Mouse (Mus musculus): ENCODE measurements at regions not wholly inside any gene's neighbourhood (a gene's known extent, or its start where the extent isn't known, plus 50 kb on each side); places are given as distances from the start of the nearest gene placed in this dataset.
"Not testable (repeated sequence)": the region's sequence is repeated elsewhere in the genome, so short reads cannot be mapped to it uniquely, and the experiment has no call there.

DNA sequence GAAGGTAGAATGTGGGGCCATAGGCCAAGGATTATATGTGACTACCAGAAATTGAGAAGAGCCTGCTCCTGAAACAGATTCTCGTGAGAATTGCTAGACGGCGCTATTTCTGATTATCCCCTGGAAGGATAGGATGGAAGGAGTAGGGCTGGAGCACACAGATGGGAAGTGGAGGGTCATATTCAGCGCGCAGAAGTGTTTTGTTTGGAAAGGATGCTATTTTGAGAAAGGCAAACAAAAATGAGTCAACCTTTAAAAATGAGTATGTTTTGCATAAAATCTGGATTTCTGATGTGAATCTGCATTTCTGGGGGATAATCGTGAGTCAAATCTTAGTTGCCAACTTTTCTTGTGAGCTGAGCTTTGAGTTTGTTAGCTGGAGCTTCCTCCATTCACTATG is 58.1 kb upstream of the Fshb start:
- DNase-seq, result no peak

DNA sequence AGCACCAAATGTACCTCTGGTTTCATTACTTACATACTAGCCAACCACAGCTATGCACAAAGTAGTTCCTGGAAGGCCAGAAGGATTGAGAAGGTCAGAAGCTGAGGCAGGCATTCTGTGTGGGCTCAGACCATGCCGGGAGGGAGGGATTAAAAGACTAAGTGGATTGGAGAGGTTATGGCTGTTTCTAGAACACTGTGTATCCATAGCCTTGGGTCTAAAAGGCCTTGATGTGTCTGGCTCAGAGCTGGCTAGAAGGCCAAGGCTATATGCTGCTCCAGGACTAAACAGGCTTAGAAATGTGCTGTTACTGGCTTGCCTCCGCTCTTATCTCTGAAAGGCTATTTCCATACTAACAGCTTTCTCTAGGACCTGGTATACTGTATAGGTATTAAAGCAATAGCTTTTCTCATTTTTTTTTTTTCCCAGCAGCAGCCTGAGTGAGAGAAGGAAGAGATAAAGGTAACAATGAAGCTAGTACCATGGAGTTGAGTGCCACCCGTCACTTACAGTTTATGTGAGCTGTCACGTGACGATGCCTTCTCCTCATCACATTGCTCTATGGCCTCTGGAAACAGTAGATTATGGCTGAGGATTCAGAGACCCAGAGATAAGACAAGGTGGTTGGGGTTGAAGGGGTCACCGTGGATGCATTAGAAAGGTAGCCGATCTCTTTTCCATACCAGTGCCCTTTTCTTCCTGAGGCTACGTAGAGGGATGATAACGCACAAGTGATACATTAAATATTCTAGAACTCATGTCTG is 59.4 kb upstream of the Fshb start:
- DNase-seq, result no peak

DNA sequence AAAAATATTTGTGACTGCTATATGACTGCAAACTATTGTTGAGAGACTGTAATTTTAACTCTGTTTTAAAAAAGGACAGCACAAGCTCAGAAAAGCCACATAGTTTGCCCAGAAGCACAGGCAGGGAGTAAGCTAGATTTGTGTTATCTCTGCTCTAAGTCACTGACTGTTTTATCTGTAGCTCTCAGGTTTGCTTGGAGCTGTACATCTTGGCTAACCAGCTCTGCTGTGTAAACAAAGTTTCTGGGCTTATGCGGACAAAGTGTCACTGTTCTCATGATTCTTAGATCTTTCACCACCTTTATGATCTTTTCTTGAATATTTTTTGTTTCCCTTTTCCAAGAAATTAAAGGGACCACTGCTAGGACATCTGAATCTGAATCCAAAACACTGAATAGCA is 60.2 kb upstream of the Fshb start:
- no peak for DNase-seq

DNA sequence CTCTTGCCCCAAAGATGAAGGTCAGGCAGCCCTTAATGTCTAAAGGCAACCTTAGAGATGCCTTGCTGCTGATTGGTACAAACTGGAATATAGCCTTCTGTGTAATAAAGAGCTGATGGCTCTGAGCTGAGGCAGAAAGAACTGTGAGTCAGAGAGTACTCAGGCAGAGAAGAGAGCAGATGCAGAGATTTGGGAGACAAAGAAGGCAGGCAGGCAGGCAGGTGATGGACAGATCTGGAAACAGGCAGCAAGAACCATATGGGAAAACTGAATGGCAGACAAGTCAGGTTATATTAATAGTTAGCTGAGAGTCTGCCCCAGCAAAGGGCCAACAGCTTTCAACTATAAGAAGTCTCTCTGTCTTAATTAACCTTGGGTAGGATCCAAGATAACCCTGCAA is 73.7 kb upstream of the Fshb start:
- DNase-seq, result no peak

DNA sequence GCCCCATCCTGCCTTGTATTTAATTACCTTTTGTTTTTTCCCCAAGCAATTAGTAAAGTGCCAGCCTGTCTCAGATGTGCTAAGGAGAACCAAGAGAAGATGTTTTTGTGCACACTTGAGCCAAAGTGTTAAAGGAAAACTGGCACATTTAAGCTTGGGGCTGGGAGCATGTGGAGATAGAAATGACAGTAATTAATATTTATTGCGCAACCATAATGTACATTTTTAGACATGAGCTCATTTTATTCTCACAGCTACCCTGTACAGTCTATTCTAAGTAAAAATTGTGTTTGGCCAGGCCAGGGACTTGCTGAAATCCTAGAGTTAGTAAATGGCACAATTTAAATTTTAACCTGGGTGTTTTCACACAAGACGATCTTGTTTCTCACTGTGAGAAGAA is 89.9 kb upstream of the Fshb start:
- DNase-seq, result no peak

DNA sequence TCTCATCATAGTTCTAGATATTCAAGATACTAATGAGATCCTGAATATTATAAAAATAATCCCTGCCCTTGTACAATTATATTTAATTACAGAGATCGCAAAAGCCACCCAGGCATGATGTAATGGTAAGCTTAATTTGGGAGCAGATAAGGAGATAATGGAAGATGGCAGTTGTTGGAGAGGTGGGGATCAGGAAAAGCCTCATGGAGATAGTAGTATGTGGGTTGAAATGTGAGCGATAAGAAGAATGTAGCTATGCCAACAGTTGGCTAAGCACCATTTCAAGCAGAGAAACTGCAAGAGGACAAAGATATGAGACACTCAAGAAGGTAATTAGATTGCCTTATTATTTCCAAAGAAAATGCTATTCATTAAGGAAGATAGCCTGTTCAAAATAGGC is 90.4 kb upstream of the Fshb start:
- DNase-seq, result no peak

DNA sequence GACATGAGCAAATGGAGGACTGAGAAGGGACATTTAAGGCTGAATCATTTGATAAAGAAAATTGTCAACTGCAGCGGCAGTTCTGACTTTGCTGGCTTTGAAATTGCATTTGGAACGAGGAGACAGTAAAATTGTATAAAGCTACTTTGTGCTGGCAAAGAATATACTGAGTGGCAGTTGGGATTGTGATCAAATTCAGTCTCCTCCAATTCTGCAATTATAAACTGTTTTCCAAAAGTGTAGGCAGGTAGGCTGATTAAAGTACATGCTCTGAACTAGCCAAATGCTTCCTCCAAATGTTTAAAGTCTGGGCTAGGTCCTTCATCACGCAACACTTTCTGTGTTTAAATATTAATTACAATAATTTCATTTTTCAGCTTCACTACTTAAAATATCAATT is 90.9 kb upstream of the Fshb start:
- no peak for DNase-seq

DNA sequence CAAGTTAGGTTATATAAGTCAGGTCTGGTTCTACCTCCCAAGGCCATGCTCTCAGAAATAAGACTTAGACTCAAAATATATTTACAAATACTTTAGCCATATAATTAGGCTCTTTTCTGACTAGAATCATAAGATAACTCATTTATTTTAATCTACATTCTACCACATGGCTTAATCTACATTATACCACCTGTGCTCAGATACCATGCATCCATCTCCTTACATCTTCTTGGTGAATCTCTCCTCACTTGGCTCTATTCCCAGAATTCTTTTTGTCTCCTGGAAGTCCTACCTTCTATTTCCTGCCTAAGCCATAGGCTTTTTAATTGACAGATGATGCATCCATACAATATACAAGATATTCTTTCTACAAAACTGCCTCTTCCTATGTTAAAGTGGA is 92.4 kb upstream of the Fshb start:
- no peak for DNase-seq

DNA sequence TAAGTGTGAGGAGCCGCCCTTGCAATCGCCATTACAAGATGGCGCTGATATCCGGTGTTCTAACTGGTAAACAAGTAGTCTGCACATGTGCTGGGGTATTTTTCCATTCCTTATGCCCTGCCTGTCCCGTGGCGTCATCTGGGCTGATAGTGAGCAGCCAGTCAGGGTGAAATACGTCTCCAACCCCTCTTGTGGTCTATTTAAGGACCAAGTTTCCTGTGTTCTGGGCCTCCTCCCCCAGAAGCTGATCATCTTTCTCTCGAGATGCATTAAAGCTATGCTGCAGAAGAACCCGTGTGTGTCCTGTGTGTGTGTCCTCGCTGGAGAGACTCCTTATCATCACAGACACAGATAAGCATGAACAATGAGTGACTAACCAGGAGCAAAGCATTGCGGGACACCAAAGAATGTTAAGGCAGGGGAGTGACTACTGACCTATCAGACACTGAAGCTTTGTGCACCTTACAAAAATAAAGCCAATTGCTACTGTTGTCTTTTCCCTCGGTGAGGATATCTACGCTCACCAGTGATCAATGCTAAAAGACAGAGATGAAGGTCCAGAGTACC is 99.5 kb upstream of the Fshb start:
- not testable (repeated sequence) for DNase-seq

DNA sequence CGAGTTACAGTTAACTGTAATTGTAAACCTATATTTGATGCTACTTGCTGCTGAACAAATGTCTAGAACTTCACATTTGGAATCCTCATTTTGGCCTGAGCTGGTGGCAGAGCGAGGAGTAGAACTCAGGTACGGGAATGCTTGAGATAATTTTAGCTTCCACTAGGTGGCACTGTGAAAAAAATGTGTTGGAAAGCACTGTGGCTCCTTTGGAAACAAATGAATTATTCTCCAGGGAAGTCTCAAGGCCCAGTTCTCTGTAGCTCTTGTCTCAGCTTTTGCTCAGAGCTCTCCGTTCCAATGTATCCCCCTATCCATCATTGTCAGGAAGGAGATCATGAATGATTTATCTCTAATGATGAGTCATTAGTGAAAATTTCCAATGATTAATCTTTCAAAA is 114.7 kb upstream of the Kcna4 start:
- DNase-seq, result no peak

DNA sequence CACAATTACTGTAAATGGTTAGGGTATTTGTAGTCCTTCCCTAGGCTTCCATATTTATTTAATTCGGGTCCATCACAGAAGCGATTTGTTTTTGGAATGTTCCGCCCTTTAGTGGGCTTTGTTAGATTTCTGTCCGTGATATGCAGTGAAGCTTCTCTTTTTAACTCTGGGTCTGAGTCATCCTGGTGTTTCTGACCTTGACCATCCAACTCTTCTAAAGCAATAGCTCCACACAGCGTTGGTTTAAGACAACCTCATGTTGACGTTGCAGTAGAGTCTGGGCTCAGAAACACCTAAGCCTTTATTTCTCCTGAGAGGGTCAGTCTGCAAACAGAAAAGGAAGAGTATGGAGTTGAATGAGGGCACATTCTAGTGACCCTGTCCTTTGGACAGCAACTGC is 107.4 kb upstream of the Kcna4 start:
- DNase-seq, result no peak

DNA sequence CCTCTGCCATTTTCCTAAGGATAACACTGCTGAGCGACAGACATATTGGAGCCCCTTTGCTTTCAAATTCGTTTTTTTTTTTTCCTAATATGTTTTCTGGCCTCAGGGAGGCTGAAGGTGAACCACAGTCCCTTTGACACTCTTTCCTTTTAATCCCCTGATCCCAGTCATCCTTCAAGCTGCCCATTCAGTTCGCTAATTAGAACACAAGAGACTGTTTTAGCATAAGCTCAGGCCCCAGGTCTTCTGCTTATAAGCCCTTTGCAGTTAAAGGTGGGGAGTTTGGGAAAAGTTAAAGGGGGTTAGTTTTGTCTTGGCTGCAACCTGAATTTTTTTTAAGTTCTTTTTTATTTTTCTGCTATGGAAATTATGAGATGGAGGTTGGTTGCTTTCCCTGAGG is 105.6 kb upstream of the Kcna4 start:
- DNase-seq, result no peak

DNA sequence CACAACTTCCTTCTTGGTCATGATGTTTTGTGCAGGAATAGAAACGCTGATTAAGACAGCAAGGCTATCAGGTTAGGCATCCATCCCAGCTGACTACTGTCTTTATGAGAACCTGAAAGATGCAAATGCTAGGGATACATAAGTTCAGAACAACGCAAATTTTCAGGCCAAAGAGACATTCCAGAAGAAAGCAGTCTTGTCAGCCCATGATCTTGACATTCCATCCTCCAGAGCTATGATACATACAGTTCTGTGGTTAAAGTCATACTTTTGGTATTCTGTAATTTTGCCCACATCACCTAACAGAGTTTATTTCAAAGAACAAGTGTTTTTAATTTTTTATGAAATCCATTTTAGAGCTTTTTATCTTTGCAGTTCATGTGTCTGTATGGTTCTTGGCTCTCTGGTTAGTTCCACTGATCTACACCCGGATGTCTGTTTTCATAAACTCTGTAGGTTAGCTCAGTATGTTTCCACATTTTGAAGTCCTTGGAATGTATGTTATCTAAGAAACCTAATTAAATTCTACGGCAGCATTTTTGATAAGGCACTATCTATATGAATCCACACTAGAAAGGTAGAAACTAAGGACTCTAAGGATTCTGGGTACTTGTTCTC is 88.5 kb upstream of the Kcna4 start:
- DNase-seq, result no peak

DNA sequence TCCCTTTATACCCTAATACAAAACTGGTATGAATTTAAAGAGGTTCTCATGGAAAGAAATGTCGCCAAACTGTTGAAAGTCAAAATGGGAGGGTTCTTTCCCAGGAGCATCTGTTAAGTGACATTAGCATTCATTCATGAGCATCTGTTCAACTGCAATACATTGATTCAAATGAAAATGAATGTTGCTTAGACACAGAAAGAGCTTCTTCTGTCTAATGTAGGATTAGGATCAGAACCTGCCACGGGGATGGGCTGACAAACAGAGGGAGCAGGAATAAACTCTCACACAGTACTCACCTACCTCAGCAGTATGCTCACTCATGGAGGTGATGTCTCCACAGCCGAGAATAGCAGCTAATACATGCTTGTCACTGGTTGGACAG is 88.0 kb upstream of the Kcna4 start:
- DNase-seq, result peak; percentile 3

DNA sequence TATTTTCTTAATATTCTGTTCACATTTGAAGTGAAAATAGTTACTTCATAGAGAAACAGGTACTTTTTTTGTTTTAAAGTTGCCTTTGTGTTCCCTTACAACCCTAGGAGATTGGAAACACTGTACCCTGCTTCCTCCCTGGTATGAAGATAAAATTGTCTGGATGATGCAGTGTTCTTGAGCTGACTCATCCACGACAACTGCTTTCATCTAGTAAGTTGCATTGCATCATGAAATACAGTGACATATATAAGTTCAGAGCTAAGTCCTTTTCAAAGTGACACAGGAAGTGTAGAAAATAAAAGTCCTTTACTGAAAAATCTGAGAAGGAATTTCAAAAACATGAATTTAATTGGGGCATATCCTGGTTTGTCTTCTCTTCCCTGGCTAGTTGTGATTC is 68.9 kb upstream of the Kcna4 start:
- no peak for DNase-seq

DNA sequence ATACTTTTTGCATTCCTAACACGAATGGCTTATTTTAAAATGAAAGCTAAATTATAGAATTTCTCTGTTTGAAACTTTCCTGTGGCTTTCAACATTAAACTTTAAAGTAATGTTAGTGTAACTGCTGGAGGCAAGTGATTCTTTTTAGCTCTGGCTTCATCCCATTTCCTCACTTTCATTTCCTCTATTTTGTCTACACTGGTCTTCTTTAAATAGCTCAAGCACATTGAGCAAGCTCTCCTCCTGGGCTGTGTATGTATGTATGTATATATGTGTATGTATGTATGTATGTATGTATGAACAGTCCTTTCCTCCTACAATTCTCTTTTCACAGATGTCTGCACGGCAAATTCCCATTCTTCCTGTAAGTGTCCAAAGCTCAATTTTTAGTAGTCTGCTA is 65.8 kb upstream of the Kcna4 start:
- no peak for DNase-seq

DNA sequence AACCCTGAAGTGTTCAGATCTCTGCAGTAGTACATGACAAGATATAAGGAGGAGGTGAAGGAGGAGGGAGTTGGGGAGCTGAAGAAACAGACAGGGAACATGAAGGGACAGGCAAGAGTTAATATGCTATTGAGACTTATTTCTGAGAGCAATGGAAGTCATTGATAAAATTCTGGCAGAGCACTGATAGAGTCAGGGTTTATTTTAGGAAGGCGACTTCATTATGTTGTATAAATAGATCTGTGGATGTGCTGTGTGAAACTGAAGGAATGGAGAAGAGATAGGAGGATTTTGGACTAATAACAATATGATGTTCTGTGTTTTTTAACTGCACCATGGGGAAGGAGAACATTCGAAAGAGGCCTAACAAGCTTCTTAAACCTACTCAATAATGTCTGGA is 63.0 kb upstream of the Kcna4 start:
- DNase-seq, result no peak

DNA sequence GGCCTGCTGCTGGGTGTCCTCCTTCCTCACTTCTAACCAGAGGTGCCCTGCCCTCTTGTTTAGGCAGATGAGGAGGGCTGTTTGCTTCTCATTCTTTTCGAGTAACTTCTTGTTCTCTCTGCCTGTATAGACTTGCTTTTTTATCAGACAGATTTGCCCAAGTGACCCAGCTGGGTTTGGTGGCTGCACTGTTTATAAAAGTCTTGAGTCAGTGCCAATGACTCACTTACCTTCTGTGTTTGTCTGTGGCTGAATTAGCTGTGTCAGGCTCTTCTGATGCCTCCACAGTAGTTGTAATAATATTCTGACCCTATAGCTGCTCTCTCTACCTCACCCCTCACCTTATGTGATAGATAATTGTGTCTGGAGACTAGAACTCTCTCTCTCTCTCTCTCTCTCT is 62.2 kb upstream of the Kcna4 start:
- no peak for DNase-seq

DNA sequence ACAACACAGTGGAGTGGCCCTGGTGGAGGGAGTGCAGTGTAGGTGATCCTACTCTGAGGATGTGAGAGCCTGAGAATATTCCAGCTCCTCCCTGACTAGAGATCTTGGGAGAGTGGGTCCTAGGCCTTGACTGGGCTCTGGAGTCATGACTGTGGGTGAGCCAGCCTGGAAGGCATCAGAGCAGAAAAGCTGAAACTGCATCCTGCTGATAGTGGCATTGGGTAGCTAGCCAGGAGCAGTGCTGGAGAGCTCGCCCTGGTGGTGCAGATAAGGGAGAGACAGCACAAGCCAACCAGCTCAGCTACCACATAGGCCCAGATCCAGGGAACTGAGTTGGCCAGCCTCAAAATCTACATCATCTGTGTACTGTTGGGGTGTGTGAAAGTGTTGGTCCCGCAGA is 58.8 kb upstream of the Kcna4 start:
- no peak for DNase-seq

DNA sequence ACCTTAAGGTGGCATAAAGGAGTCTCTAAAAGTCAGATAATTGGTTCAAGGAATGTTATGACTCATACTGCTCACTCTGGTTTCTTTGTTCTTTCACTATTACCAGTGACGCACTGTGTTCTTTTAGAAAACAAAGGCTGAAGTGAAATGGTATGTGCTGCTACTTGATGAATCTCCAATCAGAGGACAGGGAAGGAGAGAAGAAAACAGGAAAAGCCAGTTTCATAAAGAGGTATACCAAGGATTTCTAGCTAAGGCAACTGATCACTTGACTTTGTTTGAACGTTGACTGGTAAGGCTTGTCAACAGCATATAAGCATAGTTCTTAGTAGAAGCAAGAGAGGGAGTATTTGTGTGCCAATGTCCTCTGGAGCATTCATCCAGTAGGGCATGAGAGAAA is 57.6 kb upstream of the Kcna4 start:
- DNase-seq, result no peak

All from layer of hippocampus, postnatal 36 days (tissue).